Mouse (Mus musculus) heart, postnatal 14 days (tissue): Measurements from ENCODE around the gene Lnx2. TPM values are rescaled to one million over a fixed set of nuclear protein-coding genes. Genes with fewer than 3 reads are reported as not detected.

Source experiments
- DNase-seq, 2 experiments: peaks; one replicate each; pipeline ENCODE4 v3.0.0; 2021 to 2022
- intact Hi-C: fragments of 180-260 bp; cut with DNase I; formaldehyde crosslinking; loops from one replicate; pipeline ENCODE4 v1.15.1; 2025
- total RNA-seq, 2 experiments: library from RNA; stranded (reverse); gene quantifications; 2 replicates each; pipeline ENCODE4 v1.2.3; 2021

Gene Lnx2
- total RNA-seq, 2 experiments from 2014 or later: 15.7 to 16.5 TPM

DNA sequence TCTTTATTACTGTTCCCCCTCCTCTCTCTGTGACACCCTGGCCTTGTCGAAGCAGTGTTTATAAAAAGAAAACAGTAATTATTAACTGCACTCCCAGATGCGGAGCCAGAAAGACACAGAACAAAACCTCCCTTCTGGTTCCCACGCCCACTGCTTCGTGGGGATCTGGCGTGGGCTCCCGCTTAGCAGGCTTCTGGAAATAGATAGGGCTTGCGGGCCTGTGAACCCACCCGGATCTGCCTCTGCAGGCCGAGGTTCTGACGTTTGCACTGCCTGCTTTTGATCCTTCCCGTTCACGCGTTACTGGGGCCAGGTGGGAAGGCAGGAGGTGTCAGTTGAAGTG is 101.6 kb downstream of the Lnx2 start:
- DNase-seq: no peak
- intact Hi-C loops: no loop called here

DNA sequence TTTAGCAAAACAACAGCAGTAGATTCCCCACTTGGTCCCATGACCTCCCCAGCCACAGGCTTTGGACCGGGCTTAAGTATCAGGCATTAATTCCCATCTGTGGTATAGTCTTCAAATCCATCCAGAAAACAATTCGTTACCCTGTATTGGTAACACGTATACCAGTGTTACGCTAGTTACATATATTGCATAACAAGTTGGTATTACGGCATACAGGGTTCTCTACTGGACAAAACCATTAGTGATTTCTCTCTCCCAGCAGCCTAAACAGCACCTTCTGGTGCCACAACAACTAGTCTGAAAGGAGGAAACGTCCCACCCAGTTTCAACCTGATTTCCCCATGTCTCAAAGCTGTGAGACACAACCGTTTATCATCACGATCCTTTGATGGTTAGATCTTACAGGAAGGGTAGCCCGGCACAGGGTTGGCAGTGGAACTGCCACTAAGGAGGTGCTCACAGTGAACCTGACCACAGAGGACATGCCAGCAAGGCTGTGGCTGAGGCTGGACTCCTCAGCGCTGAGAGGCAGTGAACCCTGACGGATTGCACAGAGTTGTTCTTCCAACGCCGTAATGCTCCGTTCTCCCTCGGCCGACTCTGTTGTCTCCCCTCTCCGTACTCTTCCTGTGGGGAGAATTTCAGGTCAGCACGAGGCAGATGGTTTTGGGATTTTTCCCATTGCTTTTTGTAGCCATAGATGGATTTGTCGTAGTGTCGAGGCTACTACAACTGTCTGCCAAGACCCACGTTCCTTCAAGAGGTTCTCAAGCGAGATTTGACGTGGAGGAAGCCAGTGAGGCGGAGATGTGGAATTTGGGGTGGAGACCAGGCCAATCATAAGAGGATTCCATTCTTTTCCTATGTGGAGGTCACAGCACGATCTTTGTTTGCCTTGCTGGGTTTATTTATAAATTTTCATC is 102.3 kb downstream of the Lnx2 start:
- DNase-seq: no peak
- intact Hi-C loops: no loop called here

DNA sequence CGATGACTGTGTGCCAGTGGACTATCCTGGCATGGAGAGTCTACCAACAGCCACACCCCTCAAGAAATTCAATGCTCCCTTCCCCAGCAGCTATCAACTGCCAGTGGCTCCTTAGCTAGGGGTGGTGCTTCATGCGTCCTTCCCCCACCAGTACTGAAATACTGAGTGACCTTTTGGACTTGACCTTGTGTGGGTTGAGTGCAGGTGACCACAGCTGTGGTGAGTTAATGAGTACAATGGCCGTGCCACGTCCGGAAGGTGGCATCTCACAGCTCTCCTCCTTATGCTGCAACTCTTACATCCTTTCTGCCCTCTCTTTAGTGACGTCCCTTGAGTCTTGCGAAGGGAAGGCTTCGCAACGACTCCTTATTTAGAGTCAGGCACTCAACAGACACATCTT is 103.0 kb downstream of the Lnx2 start:
- intact Hi-C loops: no loop called here
- DNase-seq: no peak

DNA sequence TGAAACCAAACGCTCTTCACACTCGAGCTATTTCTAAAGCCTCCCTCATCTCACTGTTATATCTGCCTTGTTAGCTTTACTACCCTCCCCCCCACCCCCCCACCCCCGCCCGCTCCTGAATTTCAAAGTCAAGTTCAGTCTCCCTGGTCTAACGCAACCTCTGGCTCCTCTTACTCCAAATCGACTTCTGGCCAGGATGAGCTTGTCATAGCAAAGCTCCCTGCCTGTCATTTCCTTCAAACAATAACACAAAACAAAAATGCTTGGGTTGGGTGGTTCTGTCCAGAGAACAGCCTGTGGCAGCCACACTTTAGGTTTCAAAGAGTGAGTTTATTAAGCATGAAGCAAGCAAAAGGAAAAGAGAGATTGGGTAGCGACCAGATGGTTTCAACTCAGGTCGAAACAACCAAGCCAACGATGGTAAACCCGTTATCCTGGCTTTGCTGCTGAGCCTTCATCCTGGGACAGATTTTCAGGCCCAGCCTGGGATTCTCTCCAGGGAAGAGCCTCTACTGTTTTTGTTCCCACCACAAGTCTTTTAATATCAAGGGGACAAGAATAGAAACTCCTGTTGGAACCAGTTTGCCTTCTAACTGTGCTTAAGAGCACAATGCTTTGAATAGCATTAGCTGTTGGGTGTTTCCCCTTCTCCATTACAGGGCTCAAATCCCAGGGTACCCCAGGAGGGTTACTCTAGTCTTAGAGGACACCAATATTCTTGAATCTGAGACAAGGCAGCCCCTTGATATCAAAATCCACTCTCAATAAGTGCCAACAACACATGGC is 104.4 kb downstream of the Lnx2 start:
- intact Hi-C loops: no loop called here
- DNase-seq: no peak

DNA sequence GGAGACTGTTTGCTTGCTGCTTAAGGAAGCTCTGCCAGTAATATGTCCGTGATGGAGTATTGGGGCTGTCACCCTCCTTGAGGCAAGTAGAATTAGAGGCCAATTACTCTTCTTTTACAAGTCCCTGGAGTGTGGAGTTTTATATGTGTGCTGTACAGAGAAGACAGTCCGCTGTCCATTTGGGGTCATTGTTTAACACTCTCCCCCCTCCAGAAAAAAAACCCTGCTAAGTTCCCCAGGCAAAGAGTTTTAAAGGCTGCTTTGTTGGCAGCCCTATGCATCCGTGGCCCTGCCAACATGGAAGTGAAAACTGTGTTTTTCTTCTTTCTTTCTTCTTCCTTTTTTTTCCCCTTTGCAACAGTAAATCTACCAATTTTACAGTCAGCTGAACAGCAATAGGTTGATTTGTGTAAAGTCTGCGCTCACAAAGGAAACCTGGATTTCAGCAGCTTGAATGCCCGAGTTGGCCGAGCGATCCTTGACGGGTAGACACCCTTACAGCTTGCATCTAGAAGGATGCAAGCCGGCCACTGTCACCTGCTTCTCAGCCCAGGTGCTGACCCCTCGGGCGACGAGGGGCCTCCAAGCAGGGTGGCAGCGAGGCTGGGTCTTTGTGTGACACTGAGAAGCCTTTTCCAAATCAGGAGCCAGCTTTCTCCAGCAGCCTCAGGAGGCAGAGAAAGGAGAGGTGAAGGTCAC is 107.5 kb downstream of the Lnx2 start:
- DNase-seq: no peak
- intact Hi-C loops: no loop called here

Other genes with a start within 250 kb of the Lnx2 start
- gene Rpl21, start 243.7 kb downstream of the Lnx2 start, total RNA-seq: 100 to 1,000 TPM; 122 to 126 TPM
- gene Rasl11a, start 231.5 kb downstream of the Lnx2 start, total RNA-seq: 1 to 10 TPM; 4.4 to 5.8 TPM
- 10 to 100 TPM; 20.4 to 21.5 TPM for gene Gtf3a, start 127.9 kb downstream of the Lnx2 start, total RNA-seq
- 10 to 100 TPM; 20.8 to 22.0 TPM for gene Mtif3, start 112.8 kb downstream of the Lnx2 start, total RNA-seq
- 10 to 100 TPM; 69.4 to 70.4 TPM for gene Polr1d, start 464 bp upstream of the Lnx2 start, total RNA-seq
- gene Gsx1, start 112.1 kb upstream of the Lnx2 start, total RNA-seq: not detected
- not detected for gene Pdx1, start 193.4 kb upstream of the Lnx2 start, total RNA-seq
- gene Cdx2, start 230.7 kb upstream of the Lnx2 start, total RNA-seq: not detected
- not detected for gene Urad, start 245.9 kb upstream of the Lnx2 start, total RNA-seq